Mouse (Mus musculus) gastrocnemius, postnatal 36 days (tissue): ENCODE data around the gene Rab32. TPM values are rescaled to one million over a fixed set of nuclear protein-coding genes. Genes with fewer than 3 reads are reported as not detected.
"Not testable (repeated sequence)": the region's sequence is repeated elsewhere in the genome, so short reads cannot be mapped to it uniquely, and the experiment has no call there.

Experiments
- DNase-seq, 2 experiments: peaks; one replicate each; pipeline ENCODE4 v3.0.0; 2022
- intact Hi-C: fragments of 180-260 bp; cut with DNase I; formaldehyde crosslinking; loops from one replicate; pipeline ENCODE4 v1.15.1; 2025
- long read RNA-seq, 2 experiments: library from polyadenylated mRNA; stranded (forward); transcript quantifications; one replicate each; pipeline ENCODE4 v2.0.0; 2021
- total RNA-seq, 2 experiments: library from RNA; stranded (reverse); gene quantifications; 2 replicates each; pipeline ENCODE4 v1.2.3; 2021

Rab32 gene
- total RNA-seq = 1 to 10 TPM in 1 of 2 experiments, under 1 TPM in 1; 0.89 to 1.2 TPM
- long read RNA-seq, experiment 1, partial matches to known transcripts = 1 of 2 reads
- long read RNA-seq, experiment 1, other reads (novel, unspliced or antisense) = 0 of 2 reads
- long read RNA-seq, experiment 2, partial matches to known transcripts = 0 of 3 reads
- long read RNA-seq, experiment 2, other reads (novel, unspliced or antisense) = 2 of 3 reads

DNA sequence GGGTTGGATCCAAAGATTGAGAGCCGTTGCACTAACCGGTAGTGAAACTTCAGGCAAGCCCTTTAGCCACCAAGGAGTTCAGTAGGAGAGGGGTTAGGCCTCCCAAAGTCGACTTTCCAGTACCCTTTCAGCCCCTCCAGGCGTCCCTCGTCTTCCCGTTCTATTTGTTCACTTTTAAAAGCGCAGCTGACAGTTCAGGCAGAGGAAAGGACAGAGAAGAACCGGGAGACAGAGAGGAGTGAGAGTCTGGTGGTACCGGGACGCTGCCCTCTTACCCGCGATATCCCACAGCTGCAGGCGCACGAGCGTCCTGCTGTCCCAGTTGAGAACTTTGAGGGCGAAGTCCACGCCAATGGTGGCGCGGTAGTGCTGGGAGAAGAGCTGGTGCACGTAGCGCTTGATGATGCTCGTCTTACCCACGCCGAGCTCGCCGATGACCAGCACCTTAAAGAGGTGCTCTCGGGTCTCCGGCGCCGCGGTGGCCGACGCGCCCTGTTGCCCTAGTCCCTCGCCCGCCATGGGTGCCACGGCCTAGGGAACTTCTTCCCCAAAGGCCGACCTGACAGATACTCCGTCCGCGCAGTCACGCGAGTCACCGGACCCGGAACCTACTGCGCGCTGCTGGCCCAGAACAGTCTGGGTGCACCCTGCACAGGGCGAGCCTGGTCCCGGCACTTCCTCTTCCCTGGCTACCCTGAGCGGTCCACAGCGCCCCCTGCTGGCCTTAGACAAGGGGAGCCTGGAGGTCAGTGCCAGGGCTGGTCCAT, at the start of gene Rab32:
Gene Rab32 (minus strand): TSS at position 696 of the 767 bp plus-strand sequence.
- DNase-seq = peak; percentile 90 to 92
- intact Hi-C loops = loop anchor here (1.0 kb wide), 1 partner anchor 149 kb away; no protein-coding TSS in a partner anchor

DNA sequence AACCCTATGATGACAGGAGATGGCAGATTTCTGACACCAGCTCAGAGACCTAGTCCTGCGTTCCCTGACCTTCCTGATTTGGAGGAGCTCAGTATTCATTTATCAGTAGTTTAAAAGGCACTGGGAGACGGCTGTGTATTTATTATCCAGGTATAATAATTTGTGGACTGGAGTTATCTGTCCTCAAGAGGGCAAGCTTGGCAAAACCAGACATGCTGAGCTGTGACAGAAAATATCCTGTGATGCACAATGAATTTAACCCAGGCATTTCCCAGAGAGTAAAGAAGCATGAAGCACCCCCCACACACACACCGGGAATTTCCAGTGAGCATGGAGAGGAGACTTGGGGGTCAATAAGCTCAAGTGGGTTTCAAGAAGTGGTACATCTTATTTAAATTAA, 42.7 kb upstream of the Rab32 start:
- intact Hi-C loops = no loop called here
- DNase-seq = no peak

DNA sequence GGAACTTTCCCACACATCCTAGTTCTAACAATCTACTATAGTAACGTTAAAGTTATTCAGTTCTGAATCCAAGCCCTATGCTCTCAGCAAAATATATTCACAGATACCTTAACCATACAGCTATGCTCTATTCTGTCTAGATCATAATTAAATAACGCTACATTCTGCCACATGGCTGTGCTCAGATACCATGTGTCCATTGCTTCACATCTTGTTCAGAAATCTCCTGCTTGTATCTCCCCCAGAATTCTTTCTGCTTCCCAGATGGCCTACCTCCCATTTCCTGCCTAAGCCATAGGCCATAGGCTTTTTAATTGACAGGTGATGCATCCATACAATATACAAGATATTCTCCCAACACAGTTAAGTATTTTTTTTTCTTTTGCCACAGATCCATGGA, 39.4 kb upstream of the Rab32 start:
- intact Hi-C loops, DNase-seq: not testable (repeated sequence)

- DNase-seq = no peak
- intact Hi-C loops = no loop called here
Measured at GRCm38 (mm10) chr10:10580811-10581210, 22.7 kb upstream of the Rab32 start.

GRCm38 (mm10) chr10:10579821-10580220, 21.8 kb upstream of the Rab32 start:
- no peak for DNase-seq
- intact Hi-C loops = no loop called here

GRCm38 (mm10) chr10:10558337-10558711, 259 bp upstream of the Rab32 start:
- intact Hi-C loops = loop anchor here (1.0 kb wide), 1 partner anchor 150 kb away; no protein-coding TSS in a partner anchor
- no peak for DNase-seq

DNA sequence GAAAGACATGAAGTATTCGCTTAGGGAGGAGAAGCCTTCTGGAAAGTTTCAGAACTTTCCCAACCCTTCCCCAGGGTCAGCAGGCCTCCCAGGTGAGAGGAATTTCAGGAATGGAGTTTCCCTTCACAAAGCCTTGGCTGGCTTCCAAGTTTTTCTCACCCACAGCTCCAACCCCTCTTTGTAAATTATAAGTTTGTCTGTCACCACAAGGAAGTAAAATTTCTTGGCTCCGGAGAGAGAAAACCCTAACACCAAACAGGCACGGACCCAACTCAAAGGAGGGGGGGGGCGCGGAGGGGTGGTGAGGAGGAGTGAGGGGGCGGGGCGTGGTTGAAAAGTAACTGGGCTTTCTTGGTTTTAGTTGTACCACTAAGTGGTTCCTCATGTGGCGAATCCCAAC, 980 bp downstream of the Rab32 start:
- peak in 1 of 2 experiments; percentile 16 for DNase-seq
- intact Hi-C loops = no loop called here

- intact Hi-C loops = no loop called here
- DNase-seq = no peak
Measured at GRCm38 (mm10) chr10:10555676-10556075, 2.4 kb downstream of the Rab32 start.

GRCm38 (mm10) chr10:10555221-10555620, 2.8 kb downstream of the Rab32 start:
- DNase-seq = no peak
- intact Hi-C loops = no loop called here

DNA sequence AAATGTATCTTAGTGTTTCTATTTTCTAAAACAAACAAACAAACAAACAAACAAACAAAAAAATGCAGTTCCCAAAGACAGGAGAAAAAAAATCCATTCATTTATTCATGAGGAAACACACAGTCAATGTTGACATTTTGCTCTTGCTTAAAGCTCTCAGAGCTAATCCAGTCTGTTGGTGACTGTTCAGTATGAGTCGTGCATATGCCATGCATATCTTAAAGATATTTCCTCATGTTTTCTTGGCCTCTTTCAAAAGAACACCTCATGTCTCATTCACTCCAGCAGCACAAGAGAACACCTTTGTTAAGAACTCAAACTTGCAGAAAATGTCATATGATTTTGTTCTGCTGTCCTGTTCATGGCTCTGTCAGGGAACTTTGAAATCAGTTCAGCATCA, 7.9 kb downstream of the Rab32 start:
- intact Hi-C loops = no loop called here

DNA sequence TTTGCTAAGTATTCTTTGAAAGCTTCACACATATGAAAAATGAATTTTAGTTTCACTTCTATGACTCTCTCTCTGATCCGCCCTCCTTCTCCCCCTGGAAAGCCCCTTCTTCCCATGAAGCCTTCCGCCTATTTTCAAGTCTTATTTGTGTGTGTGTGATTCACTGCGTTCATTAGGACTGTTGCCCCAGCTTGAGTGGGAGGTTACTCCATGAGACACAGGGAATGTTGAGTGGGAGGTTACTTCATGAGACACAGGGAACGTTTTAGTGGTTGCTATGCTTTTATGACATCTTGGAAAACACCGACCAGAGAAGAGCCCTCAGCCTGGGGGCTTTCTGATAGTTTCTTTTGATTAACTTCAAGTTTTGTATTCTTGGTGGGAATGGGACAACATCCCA, 11.4 kb downstream of the Rab32 start:
- intact Hi-C loops = no loop called here
- no peak for DNase-seq

More for the DNA sequence above, 7.9 kb downstream of the Rab32 start:
- DNase-seq = no peak

DNA sequence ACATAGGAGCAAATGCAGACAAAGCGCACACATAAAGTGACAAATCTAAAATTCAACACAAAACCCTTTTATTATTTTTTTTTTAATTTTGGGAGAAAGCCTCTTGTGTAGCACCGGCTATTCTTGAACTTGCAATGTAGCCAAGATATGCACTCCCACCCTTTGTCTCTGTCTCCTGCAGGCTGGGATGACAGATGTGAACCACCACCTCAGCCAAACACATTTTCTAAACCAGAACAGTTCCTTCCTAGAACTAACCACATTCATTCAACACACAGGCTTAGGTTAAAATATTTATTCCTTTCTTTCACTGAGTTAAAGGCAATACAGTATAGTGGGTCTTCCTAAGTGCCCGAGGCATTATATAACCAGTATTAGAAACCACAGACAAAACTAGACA, 13.1 kb downstream of the Rab32 start:
- intact Hi-C loops = no loop called here
- no peak for DNase-seq

Other genes starting within 250 kb of the Rab32 start
- under 1 TPM in 1 of 2 experiments, not detected in 1; 0.08 TPM for gene Adgb, start 85.9 kb downstream of the Rab32 start, total RNA-seq
- gene Gm10944, start 123.1 kb upstream of the Rab32 start, total RNA-seq = not detected